Mouse (Mus musculus): ENCODE measurements around the gene Hils1.
"Not testable (repeated sequence)": the region's sequence is repeated elsewhere in the genome, so short reads cannot be mapped to it uniquely, and the experiment has no call there.

Gene Hils1

DNA sequence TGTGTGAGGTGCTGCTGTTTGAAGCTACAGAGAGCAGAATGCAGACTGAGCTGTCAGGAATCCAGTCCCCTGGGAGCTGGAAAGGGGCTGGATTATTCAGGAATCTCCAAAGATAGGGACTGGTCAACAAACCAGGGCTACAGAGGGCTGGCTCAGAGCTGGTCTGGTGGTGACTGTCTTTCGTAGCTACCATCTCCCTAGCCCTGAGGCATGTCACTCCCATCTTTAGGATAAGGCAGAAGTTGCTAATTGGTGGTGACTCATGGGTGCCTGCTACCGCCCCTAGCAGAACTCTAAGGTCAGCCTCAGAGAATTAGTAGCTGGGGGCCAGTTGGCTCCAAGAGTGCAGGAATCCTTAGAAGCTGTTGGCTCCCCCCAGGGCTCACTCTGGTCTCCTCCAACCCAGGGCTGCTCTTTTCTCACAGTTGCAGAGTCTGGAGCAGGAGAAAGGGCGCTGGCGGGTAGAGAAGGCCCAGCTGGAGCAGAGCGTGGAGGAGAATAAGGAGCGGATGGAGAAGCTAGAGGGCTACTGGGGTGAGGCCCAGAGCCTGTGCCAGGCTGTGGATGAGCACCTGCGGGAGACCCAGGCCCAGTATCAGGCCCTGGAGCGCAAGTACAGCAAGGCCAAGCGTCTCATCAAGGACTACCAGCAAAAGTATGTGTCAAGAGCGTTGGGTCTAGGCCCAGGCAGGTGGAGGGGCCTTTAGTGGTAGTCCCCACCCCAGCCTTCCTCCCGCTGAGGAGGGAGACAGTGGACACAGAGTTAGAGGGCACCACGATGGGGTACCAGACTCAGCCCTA lies 36.9 kb downstream of the Hils1 start:
- DNase-seq (ENCODE audit: low read depth, low spot score), result no peak

DNA sequence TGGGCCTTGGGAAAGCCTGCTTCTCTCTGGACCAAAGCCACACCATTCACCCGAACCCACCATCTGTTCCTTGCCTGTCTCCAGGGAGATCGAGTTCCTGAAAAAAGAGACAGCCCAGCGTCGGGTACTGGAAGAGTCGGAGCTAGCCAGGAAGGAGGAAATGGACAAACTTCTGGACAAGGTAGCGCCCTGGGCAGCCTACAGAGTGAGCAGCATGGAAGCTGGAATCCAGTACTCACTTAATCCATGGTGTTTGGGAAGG lies 37.5 kb downstream of the Hils1 start:
- no peak for DNase-seq (ENCODE audit: low read depth, low spot score)

DNA sequence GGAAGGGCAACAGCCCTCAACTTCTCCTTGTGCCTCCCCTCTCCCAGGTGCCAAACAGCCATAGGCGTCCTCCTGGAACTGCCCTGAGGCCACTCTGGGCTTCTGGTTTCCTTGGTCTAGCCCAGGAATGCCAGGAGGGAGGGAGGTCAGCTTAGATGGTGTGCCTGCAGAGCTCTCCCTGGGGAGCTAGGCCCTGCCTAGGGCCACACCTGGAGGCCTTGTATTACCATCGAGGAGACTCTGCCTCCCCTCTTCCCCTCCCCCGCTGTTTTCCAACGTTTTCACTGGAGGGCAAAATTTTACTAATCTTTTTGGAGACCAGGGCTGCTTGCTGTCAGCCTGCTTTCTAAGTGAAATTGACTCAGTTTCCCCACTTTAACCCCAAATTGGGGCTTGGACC lies 38.6 kb downstream of the Hils1 start:
- no peak for DNase-seq (ENCODE audit: low read depth, low spot score)

DNA sequence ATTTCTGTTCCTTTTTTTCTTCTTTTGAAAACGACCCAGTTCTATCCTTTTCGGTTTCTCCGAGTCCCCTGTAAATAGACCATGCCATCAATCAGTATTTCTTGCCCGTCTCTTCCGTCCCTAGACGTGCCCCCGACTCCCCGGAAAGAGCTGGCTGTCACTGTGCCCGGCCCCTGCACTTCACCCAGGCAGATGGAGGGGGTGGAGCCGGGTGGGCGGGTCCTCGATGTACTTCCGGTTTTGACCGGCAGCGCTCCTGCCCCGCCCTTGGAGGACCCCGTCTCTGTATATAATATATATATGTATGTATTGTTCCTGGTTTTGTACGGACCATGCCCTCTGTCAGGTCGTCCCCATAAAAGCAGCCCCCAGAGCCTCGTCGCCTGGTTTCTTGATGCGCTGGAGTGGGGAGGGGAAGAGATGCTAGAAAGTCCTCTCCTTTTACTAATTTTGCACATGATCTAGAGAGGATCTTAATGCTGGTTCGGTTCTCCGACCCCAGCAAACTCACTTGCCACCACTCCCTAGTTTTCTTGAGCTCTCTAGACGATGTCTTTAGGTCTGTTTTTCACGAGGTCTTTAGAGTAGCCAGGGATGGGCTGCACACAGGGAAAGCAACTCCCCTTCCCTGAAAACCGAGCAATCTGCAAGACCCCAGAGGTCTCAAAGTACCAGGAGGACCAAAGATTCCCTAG lies 39.3 kb downstream of the Hils1 start:
- no peak for DNase-seq (ENCODE audit: low read depth, low spot score)

DNA sequence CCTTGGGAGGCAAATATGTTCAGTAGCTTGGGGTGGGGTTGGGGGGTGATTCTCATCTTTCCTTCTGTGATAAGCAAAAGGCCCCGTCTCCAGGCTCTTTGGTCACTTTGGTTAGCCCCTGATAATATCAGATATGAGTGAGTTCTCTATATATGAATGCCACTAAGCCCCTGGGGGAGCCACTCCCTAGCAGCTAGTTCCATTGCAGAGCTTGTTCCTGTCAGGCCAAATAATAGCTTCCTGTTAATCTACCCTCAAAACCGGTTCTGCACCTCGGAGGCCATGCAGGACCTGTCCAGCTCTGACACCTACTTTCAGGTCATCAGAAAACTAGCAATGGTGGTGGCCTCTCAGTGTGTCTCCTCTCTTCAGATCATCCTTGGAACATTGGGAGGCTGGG lies 40.0 kb downstream of the Hils1 start:
- no peak for DNase-seq (ENCODE audit: low read depth, low spot score)

DNA sequence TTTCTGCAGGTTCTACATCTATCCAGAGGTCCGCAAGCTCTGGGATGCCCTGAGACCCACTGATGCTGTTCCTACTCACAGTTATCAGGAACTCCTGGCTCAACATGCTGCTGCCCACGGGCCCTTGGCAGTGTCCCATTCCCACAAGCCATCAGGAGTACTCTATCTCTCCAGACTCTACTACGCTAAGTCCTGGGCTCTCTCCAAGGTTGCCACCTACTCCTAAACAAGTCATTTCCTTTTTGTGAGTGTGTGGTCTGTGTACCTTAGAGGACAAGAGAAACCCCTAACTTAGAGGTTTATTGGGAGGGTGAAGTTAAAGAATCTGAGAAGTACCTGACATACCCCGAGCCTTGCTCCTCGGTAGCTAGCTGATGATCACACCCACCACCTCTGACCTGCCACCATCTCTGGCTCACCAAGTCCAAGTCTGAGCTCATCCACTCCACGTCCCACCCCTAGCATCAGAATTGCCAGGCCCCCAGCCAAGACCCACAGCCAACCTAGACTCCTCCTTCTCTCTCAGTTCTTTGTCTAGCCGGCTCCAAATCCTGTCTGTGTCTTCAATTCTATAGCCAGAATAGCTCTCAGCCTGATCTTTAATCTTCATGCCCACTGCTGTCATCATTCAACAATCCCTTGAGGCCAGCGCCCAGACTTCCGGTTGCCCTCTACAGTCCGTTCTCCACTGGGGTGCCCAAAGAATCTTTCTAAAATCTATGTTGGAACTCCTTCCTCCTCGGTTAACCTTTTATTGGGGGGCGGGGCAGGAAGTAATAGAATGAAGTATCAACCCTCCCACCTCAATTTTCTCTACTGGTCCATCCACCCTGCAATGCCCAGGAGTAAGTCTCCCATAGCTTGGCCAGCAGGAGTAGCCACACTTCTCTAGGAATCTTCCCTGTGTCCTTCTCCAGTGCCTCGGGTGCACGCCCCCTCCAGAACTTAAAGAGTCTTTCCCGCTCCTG lies 41.6 kb downstream of the Hils1 start:
- no peak for DNase-seq (ENCODE audit: low read depth, low spot score)

DNA sequence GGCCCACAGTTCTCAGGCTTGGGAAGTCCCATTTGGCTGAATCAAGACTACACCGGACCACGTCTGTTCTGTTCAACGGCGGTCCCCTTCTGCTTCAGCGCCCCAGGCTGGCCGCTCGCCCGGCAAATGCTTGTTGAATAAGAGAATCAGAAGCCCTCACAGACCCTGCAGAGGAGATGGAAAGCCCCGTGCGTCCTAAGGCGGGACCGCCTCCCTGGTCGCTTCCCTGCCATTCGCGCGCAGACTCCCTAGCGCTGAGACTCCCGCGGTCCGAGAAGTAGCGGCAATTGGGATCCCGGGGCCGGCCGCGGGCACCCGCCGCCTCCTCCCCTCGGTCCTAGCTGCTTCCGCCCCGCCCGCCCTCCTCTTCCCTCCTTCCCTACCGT lies 42.2 kb downstream of the Hils1 start, which contains the start of gene Samd14:
Samd14 (plus strand) TSS at position 251 of the 386 bp plus-strand sequence.
- DNase-seq (ENCODE audit: low read depth, low spot score), result no peak

DNA sequence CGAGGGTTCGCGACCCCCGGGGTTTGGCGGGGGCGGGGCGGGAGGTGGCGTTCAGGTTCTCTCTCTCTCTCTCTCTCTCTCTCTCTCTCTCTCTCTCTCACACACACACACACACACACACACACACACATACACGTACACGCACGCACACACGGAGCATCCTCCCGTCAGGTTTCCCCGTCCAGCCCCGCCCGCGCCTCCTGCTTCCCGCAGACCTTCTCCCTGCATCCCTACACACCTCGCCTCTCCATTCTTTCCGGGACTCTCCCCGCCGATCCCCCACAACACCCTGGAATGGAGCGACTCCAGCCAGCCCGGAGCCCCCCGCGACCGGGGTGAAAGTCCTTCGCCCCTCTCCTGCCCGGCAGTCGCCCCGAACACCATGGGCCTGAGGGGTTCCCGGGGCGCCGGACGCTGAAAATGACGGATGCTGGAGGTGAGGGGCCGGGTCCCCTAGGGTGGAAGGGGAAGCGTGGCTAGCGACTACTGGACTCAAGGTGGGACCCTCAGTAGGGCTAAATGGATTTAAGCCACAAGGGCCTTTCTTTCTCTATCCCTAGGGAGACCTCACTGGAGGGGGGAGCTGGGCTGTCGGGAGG lies 42.8 kb downstream of the Hils1 start:
- no peak for DNase-seq (ENCODE audit: low read depth, low spot score)

DNA sequence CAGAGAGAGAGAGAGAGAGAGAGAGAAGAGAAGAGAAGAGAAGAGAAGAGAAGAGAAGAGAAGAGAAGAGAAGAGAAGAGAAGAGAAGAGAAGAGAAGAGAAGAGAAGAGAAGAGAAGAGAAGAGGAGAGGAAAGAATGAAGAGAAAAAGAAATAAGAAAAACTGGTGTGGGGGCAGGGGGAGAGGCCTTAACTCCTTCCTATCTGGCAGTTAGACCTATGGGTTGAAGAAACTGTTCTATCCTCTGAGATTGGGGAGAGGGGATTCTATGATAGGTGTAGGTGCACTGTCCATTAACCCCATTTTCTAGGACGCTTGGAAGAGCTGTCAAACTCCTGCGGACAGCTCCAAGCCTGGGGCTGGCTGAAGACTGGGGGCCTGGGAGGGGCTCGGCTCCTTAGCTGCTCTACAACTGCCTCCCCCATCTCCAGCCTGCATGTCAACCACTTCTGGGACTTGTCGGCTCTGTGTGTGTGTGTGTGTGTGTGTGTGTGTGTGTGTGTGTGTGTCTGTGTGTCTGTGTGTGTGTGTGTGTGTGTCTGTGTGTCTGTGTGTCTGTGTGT lies 43.5 kb downstream of the Hils1 start:
- DNase-seq (ENCODE audit: low read depth, low spot score), result not testable (repeated sequence)

DNA sequence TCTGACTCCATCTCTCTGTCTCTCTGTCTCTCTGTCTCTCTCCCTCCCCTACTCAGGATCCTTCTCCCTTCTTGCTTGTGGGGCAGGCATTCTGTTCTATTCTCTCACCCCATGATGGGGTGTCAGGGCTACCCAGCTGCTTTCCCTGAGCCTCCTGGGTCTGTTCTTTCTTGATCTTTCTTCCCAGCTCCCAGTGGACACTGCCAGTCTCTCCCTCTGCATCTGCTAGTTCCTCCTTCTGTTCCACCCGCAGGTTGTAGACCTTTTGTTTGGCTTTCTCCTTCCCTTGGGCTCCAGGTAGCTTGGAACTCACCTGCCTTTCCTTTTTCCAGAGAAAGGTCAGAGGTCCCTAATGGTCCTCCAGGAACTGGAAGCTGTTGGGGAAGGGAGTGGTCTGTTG lies 44.0 kb downstream of the Hils1 start:
- DNase-seq (ENCODE audit: low read depth, low spot score), result no peak

DNA sequence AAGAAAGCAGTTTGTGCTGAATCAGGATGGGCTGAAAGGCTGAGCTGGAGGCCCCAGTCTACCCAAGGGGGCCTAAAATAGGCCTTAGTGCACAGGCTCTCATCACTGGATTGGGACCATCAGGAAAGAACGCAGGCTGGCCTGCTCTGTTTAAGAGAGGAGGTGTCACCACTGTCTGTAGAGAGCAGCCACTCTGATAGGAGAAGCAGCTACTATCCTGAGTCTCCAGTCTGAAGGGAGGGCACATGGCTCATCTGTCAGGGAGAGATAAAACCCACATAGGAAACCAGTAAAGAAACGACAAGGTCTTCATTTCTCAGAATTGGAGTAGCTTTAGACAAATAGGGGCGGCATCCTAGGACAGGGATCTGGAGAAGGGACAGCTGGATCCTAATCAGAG lies 44.7 kb downstream of the Hils1 start:
- DNase-seq (ENCODE audit: low read depth, low spot score), result no peak

DNA sequence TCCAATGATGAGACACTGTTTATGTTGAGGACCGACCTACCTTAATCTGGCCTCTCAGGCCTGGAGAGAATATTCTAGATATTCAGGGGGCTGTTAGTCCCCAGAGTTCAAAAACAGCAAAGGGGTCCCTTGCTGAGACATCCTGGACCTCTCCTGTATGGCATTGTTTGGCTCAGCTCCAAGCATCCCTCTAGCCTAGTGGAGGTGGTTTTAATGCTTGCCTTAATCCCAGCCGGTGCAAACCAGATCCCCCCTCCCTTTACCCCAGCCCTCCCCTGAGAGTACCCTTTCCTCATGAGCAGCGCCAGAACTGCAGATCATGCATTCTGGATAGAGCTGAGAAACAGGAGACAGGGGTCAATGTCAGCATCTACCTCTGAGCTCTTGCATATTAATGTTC lies 45.1 kb downstream of the Hils1 start:
- DNase-seq (ENCODE audit: low read depth, low spot score), result no peak

DNA sequence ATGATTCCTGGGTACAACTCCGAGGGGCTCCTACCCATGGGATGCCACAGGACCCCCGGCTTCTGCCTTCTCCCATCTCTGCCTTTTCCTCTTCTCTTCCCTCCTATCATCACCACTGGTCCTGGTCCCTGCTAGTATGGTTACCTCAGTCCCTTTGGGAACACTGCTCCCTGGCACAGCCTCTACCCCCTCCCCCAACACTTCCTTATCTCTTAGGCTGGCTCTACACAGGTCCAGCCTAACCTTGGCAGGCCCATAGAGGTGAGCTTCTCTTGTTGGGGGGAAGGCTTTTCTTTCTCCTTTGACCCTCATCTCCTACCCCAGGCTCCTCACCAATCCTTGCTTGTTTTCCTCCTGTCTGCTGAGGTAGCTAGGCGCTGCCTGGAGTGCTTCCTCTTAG lies 48.1 kb downstream of the Hils1 start:
- DNase-seq (ENCODE audit: low read depth, low spot score), result no peak

All from telencephalon, adult 2 months (tissue).